Mouse (Mus musculus): Measurements from ENCODE around the gene Atg2b. TPM values are rescaled to one million over a fixed set of nuclear protein-coding genes. Genes with fewer than 3 reads are reported as not detected.

The Atg2b gene
- 9.5 and 17.2 TPM in 2 replicates for polyA plus RNA-seq (2014; fragmentation: Nextera tagmentation; extraction: Ambion mirVana)

DNA sequence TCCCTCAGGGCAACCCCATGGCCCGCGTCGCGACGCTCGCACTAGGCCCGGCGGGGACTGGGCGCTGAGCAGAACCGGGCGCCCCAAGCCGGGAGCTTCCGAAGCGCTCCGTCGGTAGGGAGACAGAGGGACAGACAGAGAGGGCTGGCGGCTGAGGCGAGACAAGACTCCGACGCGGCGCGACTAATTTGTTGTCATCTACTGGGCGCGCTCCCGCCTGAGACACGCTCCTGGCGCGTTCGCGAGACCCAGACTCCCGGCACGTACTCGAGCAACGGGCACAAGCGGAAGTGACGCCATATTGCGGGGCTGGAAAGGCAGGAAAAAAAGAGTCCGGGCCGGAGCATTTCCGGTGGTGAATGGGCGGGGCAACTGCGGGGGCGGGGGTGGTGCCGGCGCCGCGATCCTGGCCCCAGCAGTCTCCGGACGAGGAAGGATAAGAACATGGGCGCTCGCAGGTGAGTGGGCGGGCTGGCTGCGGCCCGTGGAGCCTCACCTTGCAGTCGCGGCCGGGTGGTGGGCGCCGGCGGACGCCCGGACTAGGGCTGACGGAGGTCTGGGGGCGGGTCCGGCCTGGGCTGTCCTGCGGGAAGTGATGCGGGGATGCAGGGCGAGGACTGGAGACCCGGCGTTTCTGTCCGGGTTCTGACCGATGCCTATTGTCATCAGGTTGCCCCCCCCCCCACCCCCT, at the start of gene Atg2b:
Atg2b (minus strand) TSS at position 211 of the 691 bp plus-strand sequence.
- H3K9ac ChIP-seq (ENCODE audit: low read depth, low read length) = peak within 1 kb of the TSS; percentile 90
- H3K27ac ChIP-seq (ENCODE audit: low read depth, low read length) = peak within 1 kb of the TSS; percentile 85
- peak within 1 kb of the TSS; percentile 93 for H3K4me3 ChIP-seq (ENCODE audit: low read length)
- peak within 1 kb of the TSS; percentile 79 for H3K4me2 ChIP-seq (replicated peaks; ENCODE audit: low read depth, low read length)
- no peaks in the 10 kb centered on the region for H3K9me3 ChIP-seq (ENCODE audit: control insufficient read depth, low read length)
- peak; percentile 94 for ATAC-seq (ENCODE audit: low FRiP score, low TSS enrichment)
- peaks cover 12% of the 10 kb centered on the region; the same call in 1 of the 2 replicates for H3K4me1 ChIP-seq (ENCODE audit: control insufficient read depth, insufficient read depth, low read length)
- peaks cover 7% of the 10 kb centered on the region; the same call in 1 of the 2 replicates for H3K36me3 ChIP-seq (ENCODE audit: control insufficient read depth, insufficient read depth, low read length)
- WGBS = under 1% methylated on average over 69 of the region's 73 CpGs
- H3K27me3 ChIP-seq (ENCODE audit: control insufficient read depth, insufficient read depth, low read length) = no peaks in the 10 kb centered on the region

DNA sequence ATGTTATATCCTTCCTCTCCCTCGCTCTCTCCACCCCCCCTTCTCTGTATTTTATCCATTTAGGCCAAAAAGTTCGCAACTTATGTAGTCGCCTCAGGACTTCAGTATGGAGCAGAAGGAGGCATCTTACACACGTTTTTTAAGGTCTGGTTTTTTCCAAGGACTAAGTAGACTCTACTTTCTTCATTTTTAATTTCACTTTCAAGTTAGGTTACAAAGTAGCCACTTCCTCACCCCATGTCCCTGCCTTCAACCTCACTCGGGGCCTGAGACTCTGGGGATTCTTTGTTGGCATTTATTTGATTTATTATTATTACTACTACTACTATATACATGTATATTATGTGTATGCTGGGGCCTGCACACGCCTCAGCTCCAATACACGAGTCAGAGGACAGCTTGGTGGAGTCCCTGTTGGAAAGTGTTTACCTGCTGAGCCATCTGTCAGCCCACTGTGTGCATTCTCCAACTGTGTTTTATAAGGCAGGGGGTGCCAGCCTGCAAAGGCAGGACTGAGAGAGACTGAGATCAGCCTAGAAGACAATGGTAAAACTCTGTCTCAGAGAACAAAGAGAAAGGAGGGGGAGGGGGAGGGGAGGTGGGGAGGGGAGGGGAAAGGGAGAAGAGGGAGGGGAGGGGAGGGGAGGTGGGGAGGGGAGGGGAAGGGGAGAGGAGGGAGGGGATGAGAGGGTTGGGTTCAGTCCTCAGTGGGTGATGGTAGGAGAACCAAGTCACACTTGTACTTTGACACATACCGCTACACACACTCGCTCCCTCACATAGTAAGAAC, 48.6 kb upstream of the Atg2b start:
- no peaks in the 10 kb centered on the region for H3K36me3 ChIP-seq (ENCODE audit: control insufficient read depth, insufficient read depth, low read length)
- no peak overlapping the region for H3K9ac ChIP-seq (ENCODE audit: low read depth, low read length)
- no peak overlapping the region for H3K4me3 ChIP-seq (ENCODE audit: low read length)
- ATAC-seq (ENCODE audit: low FRiP score, low TSS enrichment) = no peak
- H3K4me2 ChIP-seq (replicated peaks; ENCODE audit: low read depth, low read length) = no peak overlapping the region
- no peaks in the 10 kb centered on the region for H3K4me1 ChIP-seq (ENCODE audit: control insufficient read depth, insufficient read depth, low read length)
- H3K27me3 ChIP-seq (ENCODE audit: control insufficient read depth, insufficient read depth, low read length) = no peaks in the 10 kb centered on the region
- WGBS = 73% methylated on average over 9 of the region's 9 CpGs
- H3K27ac ChIP-seq (ENCODE audit: low read depth, low read length) = no peak overlapping the region
- H3K9me3 ChIP-seq (ENCODE audit: control insufficient read depth, low read length) = no peaks in the 10 kb centered on the region

DNA sequence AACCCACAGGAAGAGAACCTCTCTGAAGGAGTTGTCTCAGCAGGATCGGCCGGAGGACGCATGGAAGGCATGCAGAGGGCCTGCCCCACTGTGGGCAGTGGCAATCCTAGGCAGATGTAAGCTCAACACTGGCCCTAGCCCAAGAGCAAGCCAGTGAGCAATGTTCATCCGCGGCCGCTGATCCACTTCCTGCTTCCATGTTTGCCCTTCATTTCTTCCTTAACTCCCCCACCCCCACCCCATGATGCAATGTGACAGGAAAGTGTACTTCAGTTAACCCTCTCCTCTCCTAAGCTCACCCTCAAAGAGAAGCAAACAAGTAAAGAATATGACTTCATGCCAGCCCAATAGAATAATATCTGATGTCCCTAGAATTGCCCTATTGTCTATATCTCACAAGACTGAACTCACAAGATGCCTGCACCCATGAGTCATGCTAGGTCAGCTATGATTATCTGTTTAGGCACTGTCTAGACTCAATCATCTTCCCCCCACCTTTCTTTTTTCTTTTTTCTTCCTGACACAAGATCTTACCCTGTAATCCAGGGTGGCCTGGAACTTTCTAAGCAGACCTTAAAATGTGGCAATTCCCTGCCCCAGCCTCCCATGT, 45.9 kb upstream of the Atg2b start:
- WGBS = 80% methylated on average over 6 of the region's 6 CpGs
- no peak for ATAC-seq (ENCODE audit: low FRiP score, low TSS enrichment)
- no peak overlapping the region for H3K4me3 ChIP-seq (ENCODE audit: low read length)
- no peaks in the 10 kb centered on the region for H3K4me1 ChIP-seq (ENCODE audit: control insufficient read depth, insufficient read depth, low read length)
- H3K27me3 ChIP-seq (ENCODE audit: control insufficient read depth, insufficient read depth, low read length) = no peaks in the 10 kb centered on the region
- H3K36me3 ChIP-seq (ENCODE audit: control insufficient read depth, insufficient read depth, low read length) = no peaks in the 10 kb centered on the region
- H3K9ac ChIP-seq (ENCODE audit: low read depth, low read length) = no peak overlapping the region
- no peak overlapping the region for H3K27ac ChIP-seq (ENCODE audit: low read depth, low read length)
- no peaks in the 10 kb centered on the region for H3K9me3 ChIP-seq (ENCODE audit: control insufficient read depth, low read length)
- no peak overlapping the region for H3K4me2 ChIP-seq (replicated peaks; ENCODE audit: low read depth, low read length)

- Histone ChIP-seq H3K4me3 (ENCODE audit: low read length) (no peak overlapping the region), H3K9me3 (ENCODE audit: control insufficient read depth, low read length) (no peaks in the 10 kb centered on the region), H3K4me1 (ENCODE audit: control insufficient read depth, insufficient read depth, low read length) (no peaks in the 10 kb centered on the region), H3K27me3 (ENCODE audit: control insufficient read depth, insufficient read depth, low read length) (no peaks in the 10 kb centered on the region), H3K36me3 (ENCODE audit: control insufficient read depth, insufficient read depth, low read length) (no peaks in the 10 kb centered on the region), H3K4me2 (replicated peaks; ENCODE audit: low read depth, low read length) (no peak overlapping the region), H3K9ac (ENCODE audit: low read depth, low read length) (no peak overlapping the region), H3K27ac (ENCODE audit: low read depth, low read length) (no peak overlapping the region)
- no peak for ATAC-seq (ENCODE audit: low FRiP score, low TSS enrichment)
- WGBS = 29% methylated on average over 8 of the region's 8 CpGs
These were observed 43.0 kb upstream of the Atg2b start for GRCm38 (mm10) chr12:105727964-105728363.

- no peak overlapping the region for H3K27ac ChIP-seq (ENCODE audit: low read depth, low read length)
- ATAC-seq (ENCODE audit: low FRiP score, low TSS enrichment) = 0 out of 2 replicates have a peak, but pooled peaks have one; percentile 22
- WGBS = 86% methylated on average over 3 of the region's 3 CpGs
- H3K4me2 ChIP-seq (replicated peaks; ENCODE audit: low read depth, low read length) = no peak overlapping the region
- H3K36me3 ChIP-seq (ENCODE audit: control insufficient read depth, insufficient read depth, low read length) = no peaks in the 10 kb centered on the region
- no peak overlapping the region for H3K9ac ChIP-seq (ENCODE audit: low read depth, low read length)
- H3K4me1 ChIP-seq (ENCODE audit: control insufficient read depth, insufficient read depth, low read length) = no peaks in the 10 kb centered on the region
- no peaks in the 10 kb centered on the region for H3K27me3 ChIP-seq (ENCODE audit: control insufficient read depth, insufficient read depth, low read length)
- H3K9me3 ChIP-seq (ENCODE audit: control insufficient read depth, low read length) = no peaks in the 10 kb centered on the region
- no peak overlapping the region for H3K4me3 ChIP-seq (ENCODE audit: low read length)
These were observed 42.3 kb upstream of the Atg2b start for GRCm38 (mm10) chr12:105727268-105727667.

GRCm38 (mm10) chr12:105725736-105726135, 40.7 kb upstream of the Atg2b start:
- Histone ChIP-seq H3K4me2 (replicated peaks; ENCODE audit: low read depth, low read length) (no peak overlapping the region), H3K27me3 (ENCODE audit: control insufficient read depth, insufficient read depth, low read length) (no peaks in the 10 kb centered on the region), H3K9me3 (ENCODE audit: control insufficient read depth, low read length) (no peaks in the 10 kb centered on the region), H3K36me3 (ENCODE audit: control insufficient read depth, insufficient read depth, low read length) (no peaks in the 10 kb centered on the region), H3K4me1 (ENCODE audit: control insufficient read depth, insufficient read depth, low read length) (no peaks in the 10 kb centered on the region), H3K27ac (ENCODE audit: low read depth, low read length) (no peak overlapping the region), H3K4me3 (ENCODE audit: low read length) (no peak overlapping the region), H3K9ac (ENCODE audit: low read depth, low read length) (no peak overlapping the region)
- ATAC-seq (ENCODE audit: low FRiP score, low TSS enrichment) = no peak
- 82% methylated on average over 13 of the region's 13 CpGs for WGBS

DNA sequence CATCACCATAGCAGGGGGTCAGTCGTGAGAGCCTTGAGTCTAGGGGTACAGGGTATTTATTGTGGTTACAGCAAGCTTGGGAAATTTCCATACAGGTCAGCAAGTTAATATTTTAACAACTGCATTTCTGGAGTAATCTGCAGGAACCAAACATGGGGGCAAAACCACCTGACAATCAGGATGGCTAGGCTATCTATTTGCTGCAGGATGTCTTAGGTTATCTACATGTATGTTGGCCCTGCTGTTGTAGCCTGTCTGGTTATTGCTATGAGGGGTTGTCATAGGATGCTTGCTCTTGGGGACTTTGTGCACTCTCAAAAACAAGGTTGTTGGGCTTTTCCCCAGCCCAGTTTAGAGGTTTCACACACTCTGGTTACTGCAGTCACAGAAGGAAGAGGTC, 39.6 kb upstream of the Atg2b start:
- H3K9ac ChIP-seq (ENCODE audit: low read depth, low read length) = no peak overlapping the region
- WGBS = 48% methylated on average over 1 of the region's 1 CpGs
- ATAC-seq (ENCODE audit: low FRiP score, low TSS enrichment) = no peak
- no peaks in the 10 kb centered on the region for H3K9me3 ChIP-seq (ENCODE audit: control insufficient read depth, low read length)
- no peak overlapping the region for H3K27ac ChIP-seq (ENCODE audit: low read depth, low read length)
- no peak overlapping the region for H3K4me2 ChIP-seq (replicated peaks; ENCODE audit: low read depth, low read length)
- H3K4me1 ChIP-seq (ENCODE audit: control insufficient read depth, insufficient read depth, low read length) = no peaks in the 10 kb centered on the region
- no peaks in the 10 kb centered on the region for H3K27me3 ChIP-seq (ENCODE audit: control insufficient read depth, insufficient read depth, low read length)
- H3K4me3 ChIP-seq (ENCODE audit: low read length) = no peak overlapping the region
- H3K36me3 ChIP-seq (ENCODE audit: control insufficient read depth, insufficient read depth, low read length) = no peaks in the 10 kb centered on the region

DNA sequence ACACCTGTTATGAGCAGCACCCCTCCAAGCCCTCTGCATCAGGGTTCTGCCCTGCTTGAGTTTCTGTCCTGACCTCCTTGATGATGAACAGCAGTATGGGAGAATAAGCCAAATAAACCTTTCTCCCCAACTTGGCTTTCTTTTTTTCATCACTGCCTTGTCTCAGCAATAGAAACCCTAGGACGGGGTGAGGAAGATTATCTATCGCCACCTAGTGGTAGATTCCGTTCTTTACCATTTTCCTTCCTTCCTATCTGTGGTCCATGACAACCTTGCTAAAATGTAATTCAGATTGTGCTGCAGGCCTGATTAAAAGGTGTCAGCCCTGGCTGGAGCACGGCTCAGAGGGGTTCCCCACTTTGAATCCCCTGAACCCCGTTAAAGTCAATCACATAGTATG, 37.6 kb upstream of the Atg2b start:
- 2% methylated on average over 5 of the region's 5 CpGs for WGBS
- peak; percentile 63; the same call in 1 of the 2 replicates for ATAC-seq (ENCODE audit: low FRiP score, low TSS enrichment)
- no peak overlapping the region for H3K9ac ChIP-seq (ENCODE audit: low read depth, low read length)
- H3K4me3 ChIP-seq (ENCODE audit: low read length) = no peak overlapping the region
- H3K36me3 ChIP-seq (ENCODE audit: control insufficient read depth, insufficient read depth, low read length) = no peaks in the 10 kb centered on the region
- no peak overlapping the region for H3K27ac ChIP-seq (ENCODE audit: low read depth, low read length)
- no peak overlapping the region for H3K4me2 ChIP-seq (replicated peaks; ENCODE audit: low read depth, low read length)
- H3K9me3 ChIP-seq (ENCODE audit: control insufficient read depth, low read length) = no peaks in the 10 kb centered on the region
- no peaks in the 10 kb centered on the region for H3K4me1 ChIP-seq (ENCODE audit: control insufficient read depth, insufficient read depth, low read length)
- no peaks in the 10 kb centered on the region for H3K27me3 ChIP-seq (ENCODE audit: control insufficient read depth, insufficient read depth, low read length)
